Mouse (Mus musculus): ENCODE results near the gene Brf1. TPM values are rescaled to one million over a fixed set of nuclear protein-coding genes. Genes with fewer than 3 reads are reported as not detected.

Gene Brf1
- polyA plus RNA-seq, 1 experiment = 27.2 TPM

- TF ChIP-seq CTCF (IDR thresholded peaks at IDR 0.05; ENCODE audit: control insufficient read depth, insufficient read depth, insufficient read length) (no peak), USF1 (IDR thresholded peaks at IDR 0.05; ENCODE audit: low read depth) (no peak), MYOD1 (IDR thresholded peaks at IDR 0.05; ENCODE audit: control insufficient read depth, insufficient read length, low read depth) (no peak), FOSL1 (IDR thresholded peaks at IDR 0.05; ENCODE audit: insufficient read depth, low read length, poor library complexity, severe bottlenecking) (no peak), MAX (IDR thresholded peaks at IDR 0.05) (no peak), MYOG (IDR thresholded peaks at IDR 0.05; ENCODE audit: control insufficient read depth, extremely low read depth, insufficient read length) (no peak), CEBPB (IDR thresholded peaks at IDR 0.05; ENCODE audit: low read depth) (no peak)
- H3K4me3 ChIP-seq (ENCODE audit: insufficient read depth, poor library complexity, severe bottlenecking) = no peak overlapping the region
- H3ac ChIP-seq (ENCODE audit: control insufficient read depth, insufficient read length, low read depth) = no peak overlapping the region
- H3K79me2 ChIP-seq (ENCODE audit: control insufficient read depth, insufficient read depth) = no peaks in the 10 kb centered on the region
- H3K36me3 ChIP-seq (ENCODE audit: control insufficient read depth, insufficient read depth) = peaks cover 7% of the 10 kb centered on the region
- H3K27me3 ChIP-seq (ENCODE audit: control insufficient read depth, insufficient read depth, insufficient read length) = no peaks in the 10 kb centered on the region
- H3K79me3 ChIP-seq (ENCODE audit: low read depth) = no peaks in the 10 kb centered on the region
These were observed 47.5 kb downstream of the Brf1 start for GRCm38 (mm10) chr12:112952926-112953565.

- TF ChIP-seq MAX (IDR thresholded peaks at IDR 0.05) (peak; percentile 87), MYOG (IDR thresholded peaks at IDR 0.05; ENCODE audit: control insufficient read depth, extremely low read depth, insufficient read length) (no peak), MYOD1 (IDR thresholded peaks at IDR 0.05; ENCODE audit: control insufficient read depth, insufficient read length, low read depth) (peak; percentile 29), CEBPB (IDR thresholded peaks at IDR 0.05; ENCODE audit: low read depth) (no peak)
- H3K36me3 ChIP-seq (ENCODE audit: control insufficient read depth, insufficient read depth) = peaks cover 3% of the 10 kb centered on the region
- no peak overlapping the region for H3ac ChIP-seq (ENCODE audit: control insufficient read depth, insufficient read length, low read depth)
- H3K27me3 ChIP-seq (ENCODE audit: control insufficient read depth, insufficient read depth, insufficient read length) = no peaks in the 10 kb centered on the region
- no peaks in the 10 kb centered on the region for H3K79me3 ChIP-seq (ENCODE audit: low read depth)
- no peak overlapping the region for H3K4me3 ChIP-seq (ENCODE audit: insufficient read depth, poor library complexity, severe bottlenecking)
- H3K79me2 ChIP-seq (ENCODE audit: control insufficient read depth, insufficient read depth) = no peaks in the 10 kb centered on the region
These were observed 48.1 kb downstream of the Brf1 start for GRCm38 (mm10) chr12:112952433-112952832.

GRCm38 (mm10) chr12:112951150-112951842 lies 49.2 kb downstream of the Brf1 start:
- no peak overlapping the region for H3K4me3 ChIP-seq (ENCODE audit: insufficient read depth, poor library complexity, severe bottlenecking)

GRCm38 (mm10) chr12:112950761-112951129 lies 49.8 kb downstream of the Brf1 start:
- Histone ChIP-seq H3ac (ENCODE audit: control insufficient read depth, insufficient read length, low read depth) (peak overlapping the region; percentile 59), H3K36me3 (ENCODE audit: control insufficient read depth, insufficient read depth) (peaks cover 3% of the 10 kb centered on the region), H3K27me3 (ENCODE audit: control insufficient read depth, insufficient read depth, insufficient read length) (no peaks in the 10 kb centered on the region), H3K4me3 (ENCODE audit: insufficient read depth, poor library complexity, severe bottlenecking) (peak overlapping the region; percentile 44), H3K79me3 (ENCODE audit: low read depth) (no peaks in the 10 kb centered on the region), H3K79me2 (ENCODE audit: control insufficient read depth, insufficient read depth) (no peaks in the 10 kb centered on the region)
- TF ChIP-seq USF1 (IDR thresholded peaks at IDR 0.05; ENCODE audit: low read depth) (no peak), MAX (IDR thresholded peaks at IDR 0.05) (no peak), CTCF (IDR thresholded peaks at IDR 0.05; ENCODE audit: control insufficient read depth, insufficient read depth, insufficient read length) (no peak), MYOG (IDR thresholded peaks at IDR 0.05; ENCODE audit: control insufficient read depth, extremely low read depth, insufficient read length) (no peak), FOSL1 (IDR thresholded peaks at IDR 0.05; ENCODE audit: insufficient read depth, low read length, poor library complexity, severe bottlenecking) (no peak)

More at GRCm38 (mm10) chr12:112951150-112951842, 49.2 kb downstream of the Brf1 start:
- peaks cover 3% of the 10 kb centered on the region for H3K36me3 ChIP-seq (ENCODE audit: control insufficient read depth, insufficient read depth)
- no peaks in the 10 kb centered on the region for H3K79me3 ChIP-seq (ENCODE audit: low read depth)
- H3ac ChIP-seq (ENCODE audit: control insufficient read depth, insufficient read length, low read depth) = no peak overlapping the region
- H3K79me2 ChIP-seq (ENCODE audit: control insufficient read depth, insufficient read depth) = no peaks in the 10 kb centered on the region
- TF ChIP-seq MYOD1 (IDR thresholded peaks at IDR 0.05; ENCODE audit: control insufficient read depth, insufficient read length, low read depth) (no peak), FOSL1 (IDR thresholded peaks at IDR 0.05; ENCODE audit: insufficient read depth, low read length, poor library complexity, severe bottlenecking) (no peak), CEBPB (IDR thresholded peaks at IDR 0.05; ENCODE audit: low read depth) (no peak), USF1 (IDR thresholded peaks at IDR 0.05; ENCODE audit: low read depth) (no peak), CTCF (IDR thresholded peaks at IDR 0.05; ENCODE audit: control insufficient read depth, insufficient read depth, insufficient read length) (no peak), MYOG (IDR thresholded peaks at IDR 0.05; ENCODE audit: control insufficient read depth, extremely low read depth, insufficient read length) (no peak), MAX (IDR thresholded peaks at IDR 0.05) (no peak)
- no peaks in the 10 kb centered on the region for H3K27me3 ChIP-seq (ENCODE audit: control insufficient read depth, insufficient read depth, insufficient read length)

- TF ChIP-seq CTCF (IDR thresholded peaks at IDR 0.05; ENCODE audit: control insufficient read depth, insufficient read depth, insufficient read length) (no peak), FOSL1 (IDR thresholded peaks at IDR 0.05; ENCODE audit: insufficient read depth, low read length, poor library complexity, severe bottlenecking) (no peak), MAX (IDR thresholded peaks at IDR 0.05) (no peak), MYOG (IDR thresholded peaks at IDR 0.05; ENCODE audit: control insufficient read depth, extremely low read depth, insufficient read length) (no peak), USF1 (IDR thresholded peaks at IDR 0.05; ENCODE audit: low read depth) (no peak), MYOD1 (IDR thresholded peaks at IDR 0.05; ENCODE audit: control insufficient read depth, insufficient read length, low read depth) (no peak), CEBPB (IDR thresholded peaks at IDR 0.05; ENCODE audit: low read depth) (no peak)
- peak overlapping the region; percentile 44 for H3K4me3 ChIP-seq (ENCODE audit: insufficient read depth, poor library complexity, severe bottlenecking)
- H3K79me2 ChIP-seq (ENCODE audit: control insufficient read depth, insufficient read depth) = no peaks in the 10 kb centered on the region
- peak overlapping the region; percentile 83 for H3ac ChIP-seq (ENCODE audit: control insufficient read depth, insufficient read length, low read depth)
- peaks cover 3% of the 10 kb centered on the region for H3K36me3 ChIP-seq (ENCODE audit: control insufficient read depth, insufficient read depth)
- no peaks in the 10 kb centered on the region for H3K27me3 ChIP-seq (ENCODE audit: control insufficient read depth, insufficient read depth, insufficient read length)
- H3K79me3 ChIP-seq (ENCODE audit: low read depth) = no peaks in the 10 kb centered on the region
These were observed 50.3 kb downstream of the Brf1 start for GRCm38 (mm10) chr12:112950040-112950760.

Measured in C2C12 (cell line).